Mouse (Mus musculus) left cerebral cortex, postnatal 36 days (tissue): ENCODE measurements around the gene Lat2. TPM values are rescaled to one million over a fixed set of nuclear protein-coding genes. Genes with fewer than 3 reads are reported as not detected.
A peak's percentile ranks its signal among the peaks of the same experiment; 100 is the strongest.

Source experiments
- DNase-seq, 2 experiments: peaks; one replicate each; pipeline ENCODE4 v3.0.0; 2021 to 2022; ENCODE audit warnings: low spot score in 2 of 2, mixed read lengths in 1 of 2
- intact Hi-C: fragments of 180-260 bp; cut with DNase I; formaldehyde crosslinking; loops from one replicate; pipeline ENCODE4 v1.15.1; 2025
- total RNA-seq, 2 experiments: library from RNA; stranded (reverse); gene quantifications; 2 replicates each; pipeline ENCODE4 v1.2.3; 2021

Lat2 gene
- total RNA-seq, 2 experiments from 2014 or later, result 2.1 to 2.8 TPM

DNA sequence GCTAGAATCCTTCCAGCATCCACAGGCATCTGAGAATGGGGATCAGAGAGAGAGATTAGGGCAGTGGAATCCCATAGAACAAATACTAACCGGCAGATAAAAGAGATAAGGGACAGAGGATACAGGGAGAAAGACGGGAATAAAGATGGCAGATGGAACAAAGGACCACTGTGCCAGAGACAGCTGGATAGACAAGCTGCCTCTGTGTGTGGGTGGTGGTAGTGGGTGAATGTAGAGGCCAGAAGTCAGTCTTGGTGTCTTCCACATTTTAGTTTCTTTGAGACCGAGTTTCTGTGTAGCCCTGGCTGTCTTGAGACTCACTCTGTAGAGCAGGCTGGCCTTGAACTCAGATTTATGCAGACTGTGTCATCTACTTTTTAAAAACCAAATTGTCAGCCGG lies 955 bp upstream of the Lat2 start:
- DNase-seq, result no peak
- intact Hi-C loops, result no loop called here

DNA sequence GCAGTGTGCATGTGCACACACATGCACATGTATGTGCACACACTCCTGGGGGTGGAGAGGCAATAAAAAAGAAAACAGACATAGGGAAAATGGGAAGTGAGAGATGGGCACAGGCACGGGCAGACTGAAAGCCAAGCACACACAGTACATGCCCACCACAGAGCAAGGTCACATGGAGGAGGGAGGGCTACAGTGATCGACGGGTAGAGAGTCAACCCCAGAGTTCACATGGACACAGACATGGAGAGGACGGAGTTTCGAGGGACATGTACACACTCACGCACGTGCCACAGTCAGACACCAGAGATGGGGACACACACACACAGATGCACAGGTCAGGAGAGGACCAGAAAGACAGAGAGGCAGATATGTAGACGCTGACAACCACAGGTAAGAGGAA lies 555 bp upstream of the Lat2 start:
- intact Hi-C loops, result no loop called here
- DNase-seq, result no peak

DNA sequence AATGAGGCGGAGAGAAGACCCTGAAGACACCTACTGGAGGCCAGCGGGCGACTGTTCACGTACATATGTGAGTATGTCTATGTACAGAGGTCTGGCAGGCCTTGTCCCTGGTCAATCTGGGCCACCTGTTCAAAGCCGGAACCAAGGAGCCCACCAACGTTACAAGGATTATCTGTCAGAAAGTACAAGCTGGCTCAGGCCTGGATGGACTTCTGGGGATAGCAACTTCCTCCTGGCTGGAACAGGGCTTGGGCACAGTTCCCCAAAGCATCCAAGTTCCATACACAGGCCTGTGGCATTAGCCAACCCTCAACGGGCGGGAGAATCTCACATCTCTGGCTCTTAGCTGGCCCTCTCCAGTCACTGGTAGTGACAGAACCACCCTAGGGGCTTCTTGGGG lies 529 bp downstream of the Lat2 start:
- no peak for DNase-seq

DNA sequence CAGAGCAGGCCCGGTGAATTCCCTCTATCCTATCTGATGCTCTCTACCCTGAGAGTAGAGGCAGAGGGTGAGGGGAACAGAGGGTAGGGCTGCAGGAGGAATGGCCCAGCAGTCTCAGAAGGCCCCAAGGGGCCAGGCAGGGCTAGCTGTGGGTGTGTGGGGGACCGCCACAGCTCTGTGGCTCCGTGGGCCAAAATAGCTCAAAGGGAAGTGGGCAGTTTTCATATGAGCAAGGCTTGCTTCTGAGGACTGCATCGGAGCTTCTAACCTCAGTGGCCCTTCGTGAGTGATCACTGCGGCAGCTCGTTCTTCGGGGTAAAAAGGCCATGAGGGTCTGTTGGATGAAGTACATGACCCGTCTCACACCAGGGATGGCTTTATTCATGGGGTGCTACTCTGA lies 1.1 kb downstream of the Lat2 start:
- intact Hi-C loops, result loop anchor here (2.0 kb wide), 1 partner anchor 15 kb away; no protein-coding TSS in a partner anchor
- no peak for DNase-seq

More for the DNA sequence above, 529 bp downstream of the Lat2 start:
- intact Hi-C loops, result no loop called here

DNA sequence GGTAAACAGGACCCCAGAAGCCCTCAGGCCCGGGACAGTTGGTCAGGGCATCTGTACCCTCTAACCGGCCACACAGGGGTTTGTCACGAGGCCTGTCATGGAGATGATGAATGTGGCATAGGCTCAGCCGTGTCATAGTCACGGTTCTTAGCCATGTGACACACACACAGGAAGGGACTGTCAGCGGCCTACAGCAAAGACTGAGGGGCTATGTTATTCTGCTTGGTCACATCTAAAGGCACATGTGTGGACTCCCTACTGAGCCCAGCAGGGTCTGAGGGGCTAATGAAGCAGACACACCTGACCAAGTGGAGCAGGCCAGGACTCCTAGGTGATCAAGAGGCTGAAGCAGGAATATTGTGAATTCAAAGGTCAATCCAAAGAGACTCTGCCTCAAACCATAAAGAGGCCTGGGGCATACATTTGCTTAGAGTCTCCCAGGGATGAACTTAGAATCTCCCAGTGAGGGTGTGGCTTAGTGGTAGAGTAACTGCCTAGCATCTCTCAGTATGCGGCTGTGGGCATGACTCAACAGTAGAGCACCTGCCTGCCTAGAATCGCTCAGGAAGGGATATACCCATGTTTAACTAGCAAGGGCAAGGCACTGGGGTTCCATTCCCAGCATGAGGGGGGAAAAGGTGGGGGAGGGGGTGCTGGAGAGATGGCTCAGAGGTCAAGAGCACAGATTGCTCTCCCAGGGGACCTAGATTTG lies 2.9 kb downstream of the Lat2 start:
- intact Hi-C loops, result loop anchor here (2.0 kb wide), 1 partner anchor 13 kb away; no protein-coding TSS in a partner anchor
- DNase-seq, result no peak

DNA sequence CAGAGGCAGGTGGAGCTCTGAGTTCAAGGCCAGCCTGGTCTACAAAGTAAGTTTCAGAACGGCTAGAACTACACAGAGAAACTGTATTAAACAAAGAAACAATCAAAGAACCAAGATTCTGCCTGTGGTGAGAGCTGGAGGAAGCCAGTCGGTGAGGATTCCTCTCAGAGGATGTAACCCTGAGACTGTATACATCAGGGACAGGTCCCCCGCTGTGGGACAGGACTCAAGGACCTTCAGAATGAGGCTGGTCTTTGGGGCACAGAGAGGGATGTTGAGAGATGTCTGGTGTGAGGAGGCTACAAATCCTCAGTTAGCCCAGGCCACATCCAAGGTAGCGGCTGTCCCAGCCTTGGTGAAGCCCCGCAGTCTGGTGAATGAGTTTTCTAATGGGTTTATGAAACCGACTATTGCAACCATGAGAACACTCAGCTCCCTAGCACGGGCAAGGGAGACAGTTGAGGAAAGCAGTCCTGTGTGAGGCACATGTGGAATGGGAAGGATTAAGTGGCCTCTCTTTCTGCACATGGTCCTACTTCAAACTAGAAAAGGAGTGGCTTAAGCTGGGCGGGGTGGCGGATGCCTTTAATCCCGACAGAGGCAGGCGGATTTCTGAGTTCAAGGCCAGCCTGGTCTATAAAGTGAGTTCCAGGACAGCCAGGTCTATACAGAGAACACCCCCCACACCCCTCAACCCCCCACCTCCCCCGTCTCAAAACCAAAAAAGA lies 4.7 kb downstream of the Lat2 start:
- DNase-seq, result no peak
- intact Hi-C loops, result no loop called here

DNA sequence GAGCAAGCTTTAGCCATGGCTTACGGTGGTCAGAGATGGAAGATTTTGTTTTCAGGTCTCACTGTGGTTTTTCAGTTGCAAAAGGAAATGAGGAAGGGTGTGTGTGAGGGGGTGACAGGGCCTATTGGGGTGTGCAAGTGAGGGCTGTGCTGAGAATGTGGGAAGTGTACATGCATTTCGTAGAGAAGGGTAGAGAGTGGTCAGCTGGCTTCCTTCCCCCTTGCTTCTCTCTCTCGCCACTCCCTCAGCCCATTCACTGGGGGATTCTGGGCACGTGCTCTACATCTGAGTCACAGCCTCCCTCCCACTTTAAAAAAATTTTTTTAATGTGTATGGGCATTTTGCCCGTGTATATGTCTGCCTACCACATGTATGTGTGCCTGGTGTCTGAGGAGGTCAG lies 7.7 kb downstream of the Lat2 start:
- intact Hi-C loops, result no loop called here
- no peak for DNase-seq

DNA sequence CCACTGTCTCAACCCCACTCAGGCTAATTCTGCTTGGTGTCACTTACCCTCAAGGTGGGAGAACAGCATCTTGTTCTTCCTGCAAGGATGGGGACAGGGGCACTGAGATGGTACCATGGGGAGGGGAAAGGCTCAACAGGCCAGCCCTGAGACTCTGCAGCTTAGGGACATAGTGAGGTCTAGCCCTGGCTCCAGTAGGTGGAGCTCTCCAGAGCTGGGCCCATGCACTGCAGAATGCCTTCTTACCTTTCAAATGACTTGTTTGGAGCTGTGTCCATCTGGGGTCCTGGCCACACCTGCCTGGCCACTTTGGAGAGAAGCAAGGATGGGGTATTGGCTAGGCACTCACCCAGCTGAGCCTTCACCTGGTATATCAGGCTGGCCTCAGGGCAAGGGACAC lies 8.5 kb downstream of the Lat2 start:
- intact Hi-C loops, result no loop called here
- DNase-seq, result no peak

DNA sequence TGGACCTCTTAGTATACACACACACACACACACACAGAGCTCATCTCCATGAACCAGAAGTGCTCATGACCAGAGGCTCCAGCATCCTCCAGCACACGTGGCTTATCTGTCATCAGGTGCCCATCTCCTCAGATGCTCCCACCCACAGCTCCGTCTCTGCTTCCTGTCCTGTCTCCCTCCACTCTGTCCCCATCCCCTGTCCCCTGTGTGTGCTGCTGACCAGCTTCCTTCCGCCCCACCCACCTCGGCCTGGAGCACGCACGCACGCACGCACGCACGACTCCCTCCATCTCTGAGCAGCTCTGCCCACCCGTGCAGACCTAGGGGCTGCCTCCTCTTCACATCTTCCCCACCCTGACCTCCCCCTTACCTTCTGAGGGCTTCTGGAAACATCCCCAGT lies 10.4 kb downstream of the Lat2 start:
- DNase-seq, result no peak

DNA sequence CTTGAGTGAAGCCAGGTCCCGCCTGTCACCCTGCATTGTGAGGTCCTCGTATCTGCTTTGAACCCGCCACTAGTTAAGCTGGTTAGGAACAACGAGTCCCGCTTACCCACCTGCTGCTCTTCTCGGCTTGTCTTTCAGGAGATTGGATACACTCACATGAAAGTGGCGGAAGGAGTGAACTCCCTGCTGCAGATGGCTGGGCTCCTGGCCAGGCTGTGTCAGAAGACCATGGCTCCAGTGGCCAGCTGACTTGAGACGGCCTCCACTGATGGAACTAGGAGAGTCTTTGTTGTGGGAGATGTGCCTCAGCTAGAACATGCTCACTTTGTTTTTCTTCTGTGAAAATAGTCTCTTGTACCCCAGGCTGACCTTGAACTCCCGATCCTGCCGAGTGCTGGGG lies 17.1 kb downstream of the Lat2 start:
- intact Hi-C loops, result loop anchor here (2.0 to 10.0 kb wide), 2 partner anchors 15 to 223 kb away; no protein-coding TSS in a partner anchor
- DNase-seq, result no peak

More for the DNA sequence above, 10.4 kb downstream of the Lat2 start:
- intact Hi-C loops, result no loop called here

DNA sequence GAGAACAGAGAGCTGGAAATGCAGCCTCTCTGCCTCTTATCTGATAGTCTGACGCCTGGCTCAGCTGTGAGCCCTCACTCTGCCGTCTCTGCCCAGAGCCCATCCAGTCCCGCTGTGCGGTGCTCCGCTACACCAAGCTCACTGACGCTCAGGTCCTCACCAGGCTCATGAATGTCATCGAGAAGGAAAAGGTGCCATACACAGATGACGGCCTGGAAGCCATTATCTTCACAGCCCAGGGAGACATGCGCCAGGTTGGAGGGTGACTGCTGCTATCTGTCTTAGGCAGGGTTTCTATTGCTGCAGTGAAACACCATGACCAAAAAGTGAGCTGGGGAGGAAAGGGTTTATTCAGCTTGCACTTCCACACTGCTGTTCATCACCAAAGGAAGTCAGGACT lies 21.7 kb downstream of the Lat2 start:
- DNase-seq, result no peak
- intact Hi-C loops, result loop anchor here (10.0 kb wide), 1 partner anchor 218 kb away; no protein-coding TSS in a partner anchor

DNA sequence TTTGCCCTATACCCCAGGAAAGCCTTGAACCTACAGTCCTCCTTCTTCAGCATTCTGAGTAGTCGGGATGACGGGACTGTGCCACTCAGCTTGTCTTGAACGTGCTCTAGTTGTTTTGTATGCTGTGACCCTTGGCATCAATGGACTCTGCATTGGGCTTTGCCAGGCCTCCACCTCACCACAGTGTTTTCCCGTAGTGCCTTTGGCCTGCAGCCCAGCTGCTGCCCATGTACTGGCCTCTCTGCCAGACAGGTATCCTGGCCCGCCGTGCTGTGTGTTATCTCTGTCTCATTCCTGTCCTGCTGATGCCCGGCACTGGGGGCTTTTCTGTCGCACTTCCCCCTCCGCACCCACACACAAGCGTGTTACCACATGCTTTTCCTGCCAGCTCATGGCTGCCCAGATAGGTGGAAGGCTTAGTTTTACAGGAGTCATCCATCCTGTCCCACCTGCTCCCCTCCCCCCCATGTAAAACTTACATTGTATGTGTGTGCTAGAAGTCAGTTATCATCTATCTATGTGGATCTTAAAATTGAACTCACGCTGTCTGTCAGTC lies 22.7 kb downstream of the Lat2 start:
- intact Hi-C loops, result loop anchor here (10.0 kb wide), 1 partner anchor 217 kb away; no protein-coding TSS in a partner anchor

DNA sequence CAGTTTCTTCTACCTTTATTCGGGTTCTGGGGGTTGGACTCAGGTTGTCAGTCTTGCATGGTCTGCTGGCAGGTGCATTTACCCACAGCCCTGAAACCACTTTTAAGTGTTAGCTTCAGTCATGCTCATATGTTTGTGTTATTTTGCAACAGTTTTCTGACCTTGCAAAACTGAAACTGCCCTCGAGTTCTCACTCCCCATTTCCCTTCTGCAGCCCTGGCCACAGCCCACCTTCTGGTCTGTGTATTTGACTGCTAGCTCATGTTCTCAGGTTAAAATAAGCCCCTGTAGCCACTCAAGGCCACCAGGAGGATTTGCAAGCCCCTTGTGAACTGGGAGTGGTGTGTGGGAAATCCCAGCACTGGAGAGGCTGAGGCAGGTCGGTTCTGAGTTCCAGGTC lies 24.9 kb downstream of the Lat2 start:
- DNase-seq, result no peak
- intact Hi-C loops, result loop anchor here (10.0 kb wide), 1 partner anchor 215 kb away; no protein-coding TSS in a partner anchor

More for the DNA sequence above, 22.7 kb downstream of the Lat2 start:
- DNase-seq, result no peak

DNA sequence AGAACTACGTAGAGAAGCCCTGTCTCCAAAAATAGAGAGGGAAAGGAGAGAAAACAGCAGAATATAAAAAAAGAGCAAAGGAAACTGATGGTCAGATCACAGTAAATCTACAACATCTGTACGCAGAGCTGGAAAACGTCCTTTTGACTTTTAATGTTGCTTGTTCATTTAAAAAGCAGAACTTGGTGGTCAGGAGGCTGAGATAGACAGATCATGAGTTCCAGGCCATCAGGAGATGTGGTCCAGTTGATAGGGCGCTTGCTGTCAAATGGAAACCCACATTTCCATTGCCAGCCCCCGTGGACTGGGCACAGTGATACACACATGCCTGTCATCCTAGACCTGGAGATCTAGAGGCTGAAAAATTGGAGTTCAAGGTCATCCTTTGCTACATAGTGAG lies 30.0 kb downstream of the Lat2 start:
- no peak for DNase-seq
- intact Hi-C loops, result no loop called here

DNA sequence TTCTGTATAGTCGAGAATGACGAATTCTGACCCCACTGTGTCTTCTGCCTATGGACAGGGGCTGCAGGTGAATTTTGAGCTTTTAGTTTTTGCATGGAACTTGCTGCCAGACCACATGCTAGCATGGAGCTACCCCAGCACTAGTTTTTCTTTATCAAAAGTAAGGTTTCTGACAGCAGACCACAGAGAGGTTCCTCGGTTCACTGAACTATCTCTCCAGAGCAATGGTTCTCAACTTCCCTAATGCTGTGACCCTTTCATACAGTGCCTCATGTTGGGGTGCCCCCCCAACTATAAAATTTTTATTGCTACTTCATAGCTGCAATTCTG lies 31.0 kb downstream of the Lat2 start:
- intact Hi-C loops, result loop anchor here (2.0 kb wide), 1 partner anchor 89 kb away; no protein-coding TSS in a partner anchor
- no peak for DNase-seq

DNA sequence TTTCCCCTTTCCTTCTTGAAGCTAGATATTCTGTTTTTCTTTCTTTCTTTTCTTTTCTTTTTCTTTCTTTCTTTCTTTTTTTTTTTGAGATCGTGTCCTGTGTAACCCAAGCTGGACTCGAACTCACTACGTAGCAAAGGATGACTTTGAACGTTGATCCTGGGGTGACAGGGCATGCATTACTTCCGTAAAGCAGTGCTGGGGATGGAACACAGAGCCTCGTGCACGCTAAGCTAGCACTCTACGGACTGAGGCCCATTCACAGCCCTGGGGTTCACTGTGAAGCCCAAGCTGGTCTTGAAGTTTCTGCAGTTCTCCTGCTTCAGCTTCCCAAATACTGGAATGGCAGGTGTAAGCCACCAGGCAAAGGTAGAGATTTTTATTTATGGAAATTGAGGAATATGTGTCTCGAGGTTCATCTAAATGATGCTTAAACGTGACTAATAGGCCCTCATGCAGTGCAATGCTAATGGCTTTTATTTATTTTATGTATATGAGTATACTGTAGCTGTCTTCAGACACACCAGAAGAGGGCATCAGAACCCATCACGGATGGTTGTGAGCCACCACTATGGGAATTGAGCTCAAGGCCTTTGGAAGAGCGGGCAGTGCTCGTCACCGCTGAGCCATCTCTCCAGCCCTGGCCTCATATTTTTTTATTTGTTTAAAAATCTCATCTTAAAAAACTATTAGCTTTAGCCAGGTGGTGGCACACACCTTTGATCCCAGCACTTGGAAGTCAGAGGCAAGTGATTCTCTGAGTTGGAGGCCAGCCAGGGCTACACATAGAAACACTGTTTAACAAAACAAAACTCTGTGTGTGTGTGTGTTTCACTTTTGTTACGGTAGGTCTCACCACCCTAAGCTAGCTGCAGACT lies 31.6 kb downstream of the Lat2 start:
- DNase-seq, result no peak
- intact Hi-C loops, result loop anchor here (2.0 kb wide), 1 partner anchor 88 kb away; no protein-coding TSS in a partner anchor

DNA sequence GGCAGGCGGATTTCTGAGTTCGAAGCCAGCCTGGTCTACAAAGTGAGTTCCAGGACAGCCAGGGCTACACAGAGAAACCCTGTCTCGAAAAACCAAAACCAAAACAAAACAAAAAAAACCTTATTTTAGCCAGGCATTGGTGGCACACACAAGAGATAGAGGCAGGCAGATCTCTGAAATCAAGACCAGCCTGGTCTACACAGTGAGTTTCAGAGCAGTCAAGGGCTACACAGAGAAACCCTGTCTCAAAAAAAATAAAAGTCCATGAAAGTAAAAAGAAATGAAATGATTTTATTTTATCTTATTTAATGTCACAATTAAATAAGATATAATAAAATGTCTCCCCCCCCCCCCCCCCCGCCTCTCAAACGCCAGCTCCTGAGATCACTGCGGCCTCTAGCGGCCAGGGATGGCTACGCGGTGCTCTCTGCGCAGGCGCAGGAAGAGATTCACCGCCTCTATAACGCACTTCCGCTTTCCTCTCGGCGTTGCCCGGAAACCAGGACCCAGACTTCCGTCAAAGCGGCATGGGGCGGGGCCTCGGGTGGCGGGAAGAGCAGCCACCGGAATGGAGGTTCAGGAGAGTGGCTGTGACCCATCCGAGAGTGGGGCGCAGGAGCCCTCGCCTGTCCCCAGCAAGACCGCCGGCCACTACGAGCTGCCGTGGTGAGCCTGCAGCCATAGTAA lies 32.5 kb downstream of the Lat2 start:
- peak; percentile 94 to 97 for DNase-seq
- intact Hi-C loops, result loop anchor here (2.0 kb wide), 1 partner anchor 88 kb away; no protein-coding TSS in a partner anchor

DNA sequence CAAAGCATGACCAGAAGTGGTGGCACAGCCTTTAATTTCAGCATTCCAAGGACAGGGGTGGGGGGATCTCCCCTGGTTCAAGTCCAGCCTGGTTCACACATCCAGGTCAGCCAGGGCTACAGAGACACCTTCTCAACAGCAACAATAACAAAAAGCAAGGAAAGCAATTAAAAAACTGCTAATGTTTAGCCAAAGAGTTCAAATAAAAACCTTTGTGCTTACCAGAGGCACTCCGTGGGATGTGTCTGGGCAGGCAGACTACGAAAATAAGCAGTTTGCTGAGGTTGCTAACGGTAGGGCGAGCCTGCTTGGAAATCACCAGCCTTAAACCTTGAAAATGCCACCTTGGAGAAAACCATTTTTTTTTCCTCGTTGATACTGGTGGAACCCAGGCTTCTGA lies 33.7 kb downstream of the Lat2 start, which contains the start of gene Rfc2:
Gene Rfc2, plus strand, starts transcription at position 221 of the 400 bp plus-strand sequence.
- intact Hi-C loops, result no loop called here
- no peak for DNase-seq

DNA sequence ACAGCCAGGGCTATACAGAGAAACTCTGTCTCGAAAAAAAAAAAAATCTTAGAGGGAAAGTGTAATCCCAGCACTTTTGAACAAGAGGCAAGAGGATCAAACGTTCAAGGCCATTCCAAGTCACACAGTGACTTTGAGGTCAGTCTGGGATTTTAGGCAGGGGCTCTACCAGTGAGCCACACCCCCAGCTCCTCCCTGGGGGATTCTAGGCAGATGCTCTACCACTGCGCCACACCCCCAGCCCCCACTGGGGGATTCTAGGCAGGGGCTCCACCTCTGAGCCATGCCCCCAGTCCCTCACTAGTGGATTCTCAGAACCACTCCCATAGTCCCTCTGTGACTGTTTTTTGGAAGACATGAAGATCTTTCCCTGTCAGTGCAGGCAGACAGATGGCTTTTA lies 35.7 kb downstream of the Lat2 start:
- DNase-seq, result no peak
- intact Hi-C loops, result no loop called here
